Mouse (Mus musculus) midbrain, embryonic 14.5 days (tissue): ENCODE data around the gene Trank1. TPM values are rescaled to one million over a fixed set of nuclear protein-coding genes. Genes with fewer than 3 reads are reported as not detected.

Source experiments
- ATAC-seq: fragments of 200-750 bp; cut with Nextera tagmentation; 2 replicates; pipeline ENCODE4 v1.8.0; 2017; ENCODE audit warnings: moderate number of reproducible peaks, moderate library complexity; ENCODE audit not compliant: low FRiP score, low TSS enrichment
- DNase-seq: peaks from one replicate; pipeline ENCODE4 v3.0.0-alpha.2; 2015
- H3K27ac ChIP-seq: fragments of 300-500 bp; sonication (generic); replicated peaks from 2 replicates; pipeline ENCODE4 v1.5.1; 2014; ENCODE audit warnings: mild to moderate bottlenecking, low read depth, low read length, moderate library complexity
- H3K27me3 ChIP-seq: fragments of 300-500 bp; sonication (generic); 2 replicates; pipeline ENCODE4 v1.6.1; 2014; ENCODE audit warnings: low read length, control low read depth, mixed read lengths; ENCODE audit not compliant: control insufficient read depth, insufficient read depth
- H3K36me3 ChIP-seq: fragments of 300-500 bp; sonication (generic); 2 replicates; pipeline ENCODE4 v1.6.1; 2014; ENCODE audit warnings: low read length, control low read depth; ENCODE audit not compliant: control insufficient read depth, insufficient read depth
- H3K4me1 ChIP-seq: fragments of 300-500 bp; sonication (generic); 2 replicates; pipeline ENCODE4 v1.6.1; 2014; ENCODE audit warnings: mild to moderate bottlenecking, antibody characterized with exemption, low read length, control low read depth; ENCODE audit not compliant: control insufficient read depth, insufficient read depth
- H3K4me2 ChIP-seq: fragments of 300-500 bp; sonication (generic); 2 replicates; pipeline ENCODE4 v1.6.1; 2014; ENCODE audit warnings: mild to moderate bottlenecking, low read length, moderate library complexity
- H3K4me3 ChIP-seq: fragments of 300-500 bp; sonication (generic); replicated peaks from 2 replicates; pipeline ENCODE4 v1.5.1; 2014; ENCODE audit warnings: low read depth, low read length
- H3K9ac ChIP-seq: fragments of 300-500 bp; sonication (generic); replicated peaks from 2 replicates; pipeline ENCODE4 v1.6.1; 2014; ENCODE audit warnings: mild to moderate bottlenecking, low read length, moderate library complexity
- H3K9me3 ChIP-seq: fragments of 300-500 bp; sonication (generic); 2 replicates; pipeline ENCODE4 v1.6.1; 2016; ENCODE audit warnings: low read length, control low read depth, mixed read lengths; ENCODE audit not compliant: control insufficient read depth
- WGBS: fragments of 180-500 bp; shearing (Covaris S2); extraction: QIAGEN DNeasy Blood & Tissue Kit; methylation state at CpG from one replicate; pipeline ENCODE4 v1.1.7; 2014; 5-methylcytosine and 5-hydroxymethylcytosine counted together
- polyA plus RNA-seq: library from polyadenylated mRNA; unstranded; fragments of >200 nt; fragmentation: Nextera tagmentation; extraction: Ambion mirVana; gene quantifications from 2 replicates; pipeline ENCODE4 v1.2.1, GENCODE M21; 2014

The Trank1 gene
- polyA plus RNA-seq, 1 experiment from 2014 or later, result 14.2 TPM

- 74% methylated on average over 9 of the region's 9 CpGs for WGBS
- no peak overlapping the region for H3K27ac ChIP-seq
- no peak overlapping the region for H3K4me2 ChIP-seq
- DNase-seq, result peak; percentile 29
- H3K4me3 ChIP-seq, result no peak overlapping the region
- H3K9ac ChIP-seq, result no peak overlapping the region
- no peaks in the 10 kb centered on the region for H3K27me3 ChIP-seq
- peaks cover 23% of the 10 kb centered on the region for H3K36me3 ChIP-seq
- H3K4me1 ChIP-seq, result no peaks in the 10 kb centered on the region
- H3K9me3 ChIP-seq, result no peaks in the 10 kb centered on the region
- ATAC-seq, result no peak
Measured at GRCm38 (mm10) chr9:111390016-111390415, 78.5 kb downstream of the Trank1 start.

DNA sequence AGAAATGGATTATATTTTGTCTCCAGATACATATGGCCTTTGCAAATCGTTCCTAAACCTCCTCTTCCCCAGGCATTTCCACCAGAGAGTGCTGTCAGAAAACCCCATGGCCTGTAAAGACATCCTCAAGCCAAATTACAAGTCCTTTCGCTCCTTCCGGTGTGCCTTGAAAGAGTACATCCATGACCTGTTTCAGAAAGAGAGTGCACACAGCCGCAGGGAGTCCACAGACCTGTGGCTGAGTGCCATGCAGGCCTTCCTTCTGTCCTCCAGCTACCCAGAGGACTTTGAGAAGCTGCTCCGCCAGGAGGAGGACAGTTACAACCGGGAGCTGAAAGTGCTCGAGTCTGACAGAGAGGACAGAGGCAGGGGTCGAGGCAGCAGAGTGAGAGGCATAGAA lies 79.5 kb downstream of the Trank1 start:
- Histone ChIP-seq H3K4me3 (no peak overlapping the region), H3K9ac (no peak overlapping the region), H3K9me3 (no peaks in the 10 kb centered on the region), H3K4me1 (no peaks in the 10 kb centered on the region), H3K27me3 (no peaks in the 10 kb centered on the region), H3K27ac (no peak overlapping the region), H3K4me2 (no peak overlapping the region), H3K36me3 (peaks cover 23% of the 10 kb centered on the region)
- 90% methylated on average over 8 of the region's 8 CpGs for WGBS
- no peak for ATAC-seq
- DNase-seq, result no peak

GRCm38 (mm10) chr9:111391926-111392442 lies 80.4 kb downstream of the Trank1 start:
- no peak overlapping the region for H3K4me3 ChIP-seq
- H3K9ac ChIP-seq, result no peak overlapping the region
- ATAC-seq (no peak), DNase-seq (no peak)
- H3K4me1 ChIP-seq, result no peaks in the 10 kb centered on the region
- no peak overlapping the region for H3K27ac ChIP-seq
- H3K9me3 ChIP-seq, result no peaks in the 10 kb centered on the region
- no peak overlapping the region for H3K4me2 ChIP-seq
- no peaks in the 10 kb centered on the region for H3K27me3 ChIP-seq
- 88% methylated on average over 18 of the region's 18 CpGs for WGBS
- H3K36me3 ChIP-seq, result peaks cover 21% of the 10 kb centered on the region

GRCm38 (mm10) chr9:111395265-111395664 lies 83.7 kb downstream of the Trank1 start:
- DNase-seq (no peak), ATAC-seq (no peak)
- no peak overlapping the region for H3K27ac ChIP-seq
- peaks cover 17% of the 10 kb centered on the region for H3K36me3 ChIP-seq
- H3K9me3 ChIP-seq, result no peaks in the 10 kb centered on the region
- H3K4me2 ChIP-seq, result no peak overlapping the region
- WGBS, result 63% methylated on average over 5 of the region's 5 CpGs
- H3K9ac ChIP-seq, result no peak overlapping the region
- no peaks in the 10 kb centered on the region for H3K27me3 ChIP-seq
- no peak overlapping the region for H3K4me3 ChIP-seq
- no peaks in the 10 kb centered on the region for H3K4me1 ChIP-seq

GRCm38 (mm10) chr9:111398059-111398458 lies 86.5 kb downstream of the Trank1 start:
- 78% methylated on average over 2 of the region's 2 CpGs for WGBS
- Histone ChIP-seq H3K9me3 (no peaks in the 10 kb centered on the region), H3K36me3 (0 out of 2 replicates have a peak, but pooled peaks cover 4% of the 10 kb centered on the region), H3K27ac (no peak overlapping the region), H3K9ac (no peak overlapping the region), H3K4me1 (no peaks in the 10 kb centered on the region), H3K27me3 (no peaks in the 10 kb centered on the region), H3K4me3 (no peak overlapping the region), H3K4me2 (no peak overlapping the region)
- DNase-seq, result no peak
- no peak for ATAC-seq

DNA sequence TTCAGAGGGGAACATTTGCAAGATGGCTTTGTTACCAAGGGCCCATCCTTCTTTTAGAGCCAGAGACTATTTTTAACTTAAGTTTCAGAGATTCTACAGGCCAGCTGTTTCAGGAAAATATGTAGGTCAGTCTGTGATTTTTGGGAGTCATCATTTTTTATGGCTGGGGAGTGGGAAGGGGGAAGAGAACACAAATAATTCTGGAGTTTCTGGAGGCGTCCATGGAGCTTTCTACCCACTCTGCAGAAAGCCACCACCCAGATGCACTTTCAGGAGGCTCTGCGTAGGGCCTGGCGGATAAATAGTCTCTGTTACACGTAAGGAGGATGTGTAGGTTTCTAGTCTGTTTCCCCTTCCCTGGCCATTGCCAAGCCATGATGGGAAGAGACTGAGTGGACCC lies 88.5 kb downstream of the Trank1 start:
- ATAC-seq, result no peak
- no peak overlapping the region for H3K4me2 ChIP-seq
- H3K9ac ChIP-seq, result no peak overlapping the region
- H3K36me3 ChIP-seq, result no peaks in the 10 kb centered on the region
- H3K4me3 ChIP-seq, result no peak overlapping the region
- no peak overlapping the region for H3K27ac ChIP-seq
- no peaks in the 10 kb centered on the region for H3K27me3 ChIP-seq
- WGBS, result 90% methylated on average over 4 of the region's 4 CpGs
- DNase-seq, result no peak
- no peaks in the 10 kb centered on the region for H3K9me3 ChIP-seq
- no peaks in the 10 kb centered on the region for H3K4me1 ChIP-seq

DNA sequence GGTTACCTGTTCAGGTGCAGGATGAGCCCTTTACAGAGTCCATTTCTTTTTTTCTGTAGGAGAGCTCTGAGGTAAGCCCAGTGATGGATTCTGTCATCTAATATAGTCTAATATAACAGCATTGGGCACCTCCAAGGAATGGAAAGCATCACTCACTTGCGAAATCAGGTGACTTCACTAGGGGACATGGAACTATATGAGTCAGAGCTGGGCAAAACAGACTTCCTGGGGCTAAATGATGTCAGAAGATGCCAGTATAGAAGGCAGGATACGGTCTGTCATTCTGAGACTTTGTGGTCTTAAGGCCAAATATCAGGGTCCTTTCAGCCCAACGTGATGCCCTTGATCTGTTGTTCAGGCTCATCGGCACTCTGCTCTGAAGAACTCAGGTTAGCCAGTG lies 91.6 kb downstream of the Trank1 start:
- Histone ChIP-seq H3K27ac (no peak overlapping the region), H3K4me3 (no peak overlapping the region), H3K9ac (no peak overlapping the region), H3K36me3 (no peaks in the 10 kb centered on the region), H3K27me3 (no peaks in the 10 kb centered on the region), H3K4me2 (no peak overlapping the region), H3K4me1 (no peaks in the 10 kb centered on the region), H3K9me3 (no peaks in the 10 kb centered on the region)
- 89% methylated on average over 4 of the region's 4 CpGs for WGBS
- ATAC-seq (no peak), DNase-seq (no peak)

- Histone ChIP-seq H3K4me1 (no peaks in the 10 kb centered on the region), H3K36me3 (no peaks in the 10 kb centered on the region), H3K9ac (no peak overlapping the region), H3K27ac (no peak overlapping the region), H3K4me2 (no peak overlapping the region), H3K4me3 (no peak overlapping the region), H3K9me3 (no peaks in the 10 kb centered on the region), H3K27me3 (no peaks in the 10 kb centered on the region)
- WGBS, result 92% methylated on average over 12 of the region's 12 CpGs
- DNase-seq (no peak), ATAC-seq (no peak)
Measured at GRCm38 (mm10) chr9:111404346-111405079, 93.0 kb downstream of the Trank1 start.

GRCm38 (mm10) chr9:111405080-111405428 lies 93.5 kb downstream of the Trank1 start:
- Histone ChIP-seq H3K27ac (no peak overlapping the region), H3K4me3 (no peak overlapping the region), H3K9me3 (no peaks in the 10 kb centered on the region), H3K36me3 (no peaks in the 10 kb centered on the region), H3K9ac (no peak overlapping the region), H3K27me3 (no peaks in the 10 kb centered on the region), H3K4me2 (no peak overlapping the region), H3K4me1 (no peaks in the 10 kb centered on the region)
- ATAC-seq (no peak), DNase-seq (no peak)
- WGBS, result 91% methylated on average over 6 of the region's 6 CpGs
